Mouse (Mus musculus) kidney, postnatal 0 days (tissue): ENCODE data around the gene Clmn. TPM values are rescaled to one million over a fixed set of nuclear protein-coding genes. Genes with fewer than 3 reads are reported as not detected.

Source experiments
- ATAC-seq: fragments of 200-750 bp; cut with Nextera tagmentation; replicated peaks from 2 replicates; pipeline ENCODE4 v1.8.0; 2017; ENCODE audit warnings: low read depth, moderate number of reproducible peaks, moderate TSS enrichment, moderate library complexity; ENCODE audit not compliant: low FRiP score
- DNase-seq: peaks from one replicate; pipeline ENCODE4 v3.0.0-alpha.2; 2016; ENCODE audit warnings: low spot score
- H3K27ac ChIP-seq: fragments of 300-500 bp; sonication (generic); 2 replicates; pipeline ENCODE4 v1.5.1; 2014; ENCODE audit warnings: mild to moderate bottlenecking
- H3K27me3 ChIP-seq: fragments of 300-500 bp; sonication (generic); 2 replicates; pipeline ENCODE4 v1.6.1; 2014; ENCODE audit warnings: low read length, mixed read lengths; ENCODE audit not compliant: insufficient read depth
- H3K36me3 ChIP-seq: fragments of 300-500 bp; sonication (generic); 2 replicates; pipeline ENCODE4 v1.6.1; 2014; ENCODE audit warnings: low read length, mixed read lengths; ENCODE audit not compliant: insufficient read depth
- H3K4me1 ChIP-seq: fragments of 300-500 bp; sonication (generic); replicated peaks from 2 replicates; pipeline ENCODE4 v1.6.1; 2014; ENCODE audit warnings: antibody characterized with exemption, low read length, mixed read lengths; ENCODE audit not compliant: insufficient read depth
- H3K4me2 ChIP-seq: fragments of 300-500 bp; sonication (generic); 2 replicates; pipeline ENCODE4 v1.6.1; 2014; ENCODE audit warnings: mild to moderate bottlenecking, low read length, moderate library complexity, mixed read lengths
- H3K4me3 ChIP-seq: fragments of 300-500 bp; sonication (generic); replicated peaks from 2 replicates; pipeline ENCODE4 v1.5.1; 2014; ENCODE audit warnings: low read depth, low read length
- H3K9ac ChIP-seq: fragments of 300-500 bp; sonication (generic); 2 replicates; pipeline ENCODE4 v1.6.1; 2014; ENCODE audit warnings: low read depth, low read length
- H3K9me3 ChIP-seq: fragments of 300-500 bp; sonication (generic); replicated peaks from 2 replicates; pipeline ENCODE4 v1.6.1; 2016; ENCODE audit warnings: low read length, inconsistent platforms, mixed read lengths
- CTCF ChIP-seq: IDR thresholded peaks from 2 replicates; pipeline ENCODE4 v1.5.1; 2016; ENCODE audit warnings: antibody characterized with exemption, low read depth, mild to moderate bottlenecking, moderate library complexity
- WGBS: fragments of 180-500 bp; shearing (Covaris S2); extraction: QIAGEN DNeasy Blood & Tissue Kit; methylation state at CpG from one replicate; pipeline ENCODE4 v1.1.7; 2014; 5-methylcytosine and 5-hydroxymethylcytosine counted together
- polyA plus RNA-seq: library from polyadenylated mRNA; unstranded; fragments of >200 nt; fragmentation: Nextera tagmentation; extraction: Ambion mirVana; gene quantifications from 2 replicates; pipeline ENCODE4 v1.2.1, GENCODE M21; 2015

The Clmn gene
- 6.0 and 7.3 TPM in 2 replicates for polyA plus RNA-seq

- WGBS = under 1% methylated on average over 61 of the region's 80 CpGs
- ATAC-seq (peak; percentile 22; the same call in 1 of the 2 replicates), DNase-seq (peak; percentile 27)
- no peaks in the 10 kb centered on the region for H3K4me1 ChIP-seq
- H3K27ac ChIP-seq = peak within 1 kb of the TSS; percentile 89
- H3K9me3 ChIP-seq = no peaks in the 10 kb centered on the region; the same call in 1 of the 2 replicates
- H3K4me2 ChIP-seq = peak within 1 kb of the TSS; percentile 95
- H3K27me3 ChIP-seq = no peaks in the 10 kb centered on the region
- TF ChIP-seq CTCF = no peak
- peak within 1 kb of the TSS; percentile 81 for H3K9ac ChIP-seq
- peak within 1 kb of the TSS; percentile 90 for H3K4me3 ChIP-seq
- H3K36me3 ChIP-seq = no peaks in the 10 kb centered on the region
These were observed at the start of gene Clmn for GRCm38 (mm10) chr12:104864439-104865165. Gene Clmn, minus strand, starts transcription at chr12:104865076.

GRCm38 (mm10) chr12:104912990-104913389 is 48.1 kb upstream of the Clmn start:
- Histone ChIP-seq H3K4me2 (no peak overlapping the region), H3K9me3 (no peaks in the 10 kb centered on the region), H3K4me1 (peaks cover 2% of the 10 kb centered on the region; the same call in 1 of the 2 replicates), H3K9ac (no peak overlapping the region), H3K4me3 (no peak overlapping the region), H3K36me3 (no peaks in the 10 kb centered on the region), H3K27ac (no peak overlapping the region), H3K27me3 (no peaks in the 10 kb centered on the region)
- 44% methylated on average over 3 of the region's 3 CpGs for WGBS
- TF ChIP-seq CTCF = no peak
- DNase-seq = no peak
- no peak for ATAC-seq

- DNase-seq (no peak), ATAC-seq (no peak; the same call in 1 of the 2 replicates)
- no peak overlapping the region for H3K4me3 ChIP-seq
- H3K4me1 ChIP-seq = peaks cover 2% of the 10 kb centered on the region; the same call in 1 of the 2 replicates
- H3K27me3 ChIP-seq = no peaks in the 10 kb centered on the region
- H3K4me2 ChIP-seq = no peak overlapping the region
- no peak overlapping the region for H3K9ac ChIP-seq
- no peaks in the 10 kb centered on the region for H3K9me3 ChIP-seq
- no peak for TF ChIP-seq CTCF
- no peaks in the 10 kb centered on the region for H3K36me3 ChIP-seq
- H3K27ac ChIP-seq = no peak overlapping the region
- WGBS = 47% methylated on average over 10 of the region's 10 CpGs
These were observed 47.5 kb upstream of the Clmn start for GRCm38 (mm10) chr12:104912281-104912933.

GRCm38 (mm10) chr12:104909750-104910149 is 44.9 kb upstream of the Clmn start:
- ATAC-seq (no peak), DNase-seq (no peak)
- Histone ChIP-seq H3K4me3 (no peak overlapping the region), H3K4me2 (no peak overlapping the region), H3K4me1 (peaks cover 2% of the 10 kb centered on the region; the same call in 1 of the 2 replicates), H3K9me3 (no peaks in the 10 kb centered on the region), H3K9ac (no peak overlapping the region), H3K27me3 (no peaks in the 10 kb centered on the region), H3K27ac (no peak overlapping the region), H3K36me3 (no peaks in the 10 kb centered on the region)
- WGBS = 82% methylated on average over 4 of the region's 4 CpGs
- TF ChIP-seq CTCF = no peak

GRCm38 (mm10) chr12:104908986-104909385 is 44.1 kb upstream of the Clmn start:
- TF ChIP-seq CTCF = no peak
- no peak overlapping the region for H3K4me2 ChIP-seq
- peaks cover 10% of the 10 kb centered on the region for H3K4me1 ChIP-seq
- H3K4me3 ChIP-seq = no peak overlapping the region
- H3K9ac ChIP-seq = no peak overlapping the region
- H3K27ac ChIP-seq = no peak overlapping the region
- WGBS = 57% methylated on average over 4 of the region's 5 CpGs
- no peaks in the 10 kb centered on the region for H3K27me3 ChIP-seq
- DNase-seq = no peak
- no peaks in the 10 kb centered on the region for H3K9me3 ChIP-seq
- H3K36me3 ChIP-seq = no peaks in the 10 kb centered on the region
- no peak for ATAC-seq

- DNase-seq (no peak), ATAC-seq (no peak)
- H3K4me1 ChIP-seq = peaks cover 10% of the 10 kb centered on the region
- no peak overlapping the region for H3K4me2 ChIP-seq
- no peaks in the 10 kb centered on the region for H3K27me3 ChIP-seq
- no peak for TF ChIP-seq CTCF
- H3K36me3 ChIP-seq = no peaks in the 10 kb centered on the region
- no peak overlapping the region for H3K27ac ChIP-seq
- WGBS = 20% methylated on average over 15 of the region's 15 CpGs
- H3K9me3 ChIP-seq = no peaks in the 10 kb centered on the region
- H3K4me3 ChIP-seq = no peak overlapping the region
- no peak overlapping the region for H3K9ac ChIP-seq
These were observed 43.3 kb upstream of the Clmn start for GRCm38 (mm10) chr12:104908024-104908781.
